Mouse (Mus musculus): ENCODE measurements around the gene Cdk14.

DNA sequence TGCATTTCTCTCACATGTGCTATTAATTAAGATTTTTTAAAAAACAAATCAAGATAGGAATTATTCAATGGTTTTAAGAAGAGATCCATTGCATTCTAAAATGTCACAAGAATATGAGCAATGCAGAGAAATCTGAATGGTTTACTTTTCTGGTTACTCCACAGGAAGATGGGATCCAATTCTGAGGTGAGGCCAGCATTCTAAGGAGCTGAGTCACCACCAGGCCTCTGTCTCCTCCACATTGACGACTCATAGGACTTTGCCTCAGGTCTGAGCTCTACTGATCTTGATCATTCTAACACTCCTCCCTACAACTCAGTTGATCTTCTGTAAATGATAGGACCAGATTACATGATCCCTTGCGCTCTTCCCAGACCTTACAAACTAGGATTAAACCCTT lies 239.4 kb downstream of the Cdk14 start:
- TF ChIP-seq MYOD1 (IDR thresholded peaks at IDR 0.05; ENCODE audit: control insufficient read depth in 1 of 3, insufficient read length in 2 of 3, low read depth in 2 of 3) (no peak), E2F4 (IDR thresholded peaks at IDR 0.05; ENCODE audit: insufficient read depth) (no peak), POLR2A (IDR thresholded peaks at IDR 0.05; ENCODE audit: insufficient read length, low read depth) (no peak), POLR2AphosphoS2 (IDR thresholded peaks at IDR 0.05; ENCODE audit: insufficient read length, low read depth) (no peak), MYOG (IDR thresholded peaks at IDR 0.05; ENCODE audit: control insufficient read depth in 1 of 3, insufficient read depth in 1 of 3, insufficient read length in 2 of 3, low read depth in 2 of 3) (no peak), SRF (IDR thresholded peaks at IDR 0.05; ENCODE audit: control insufficient read depth, insufficient read length, low read depth) (no peak), MAX (IDR thresholded peaks at IDR 0.05; ENCODE audit: low read depth) (no peak), TCF3 (IDR thresholded peaks at IDR 0.05; ENCODE audit: insufficient read length, low read depth) (no peak), TCF12 (IDR thresholded peaks at IDR 0.05; ENCODE audit: insufficient read depth, poor library complexity, severe bottlenecking) (no peak), USF1 (IDR thresholded peaks at IDR 0.05; ENCODE audit: low read depth) (no peak), CEBPB (IDR thresholded peaks at IDR 0.05; ENCODE audit: insufficient read depth, poor library complexity, severe bottlenecking) (0 out of 2 replicates have a peak, but pooled peaks have one; percentile 46)
